Mouse (Mus musculus) stomach, embryonic 14.5 days (tissue): ENCODE results near the gene Scyl2. TPM values are rescaled to one million over a fixed set of nuclear protein-coding genes. Genes with fewer than 3 reads are reported as not detected.
"Not testable (repeated sequence)": the region's sequence is repeated elsewhere in the genome, so short reads cannot be mapped to it uniquely, and the experiment has no call there.

Experiments
- ATAC-seq: fragments of 200-750 bp; cut with Nextera tagmentation; 2 replicates; pipeline ENCODE4 v1.8.0; 2017; ENCODE audit warnings: low read depth, moderate TSS enrichment; ENCODE audit not compliant: insufficient number of reproducible peaks, insufficient read depth, low FRiP score
- H3K27ac ChIP-seq: fragments of 300-500 bp; sonication (generic); 2 replicates; pipeline ENCODE4 v1.5.1; 2014; ENCODE audit warnings: mild to moderate bottlenecking, low read length, moderate library complexity, mixed read lengths
- H3K27me3 ChIP-seq: fragments of 300-500 bp; sonication (generic); 2 replicates; pipeline ENCODE4 v1.6.1; 2014; ENCODE audit warnings: low read length, control low read depth, mixed read lengths; ENCODE audit not compliant: control insufficient read depth, insufficient read depth
- H3K36me3 ChIP-seq: fragments of 300-500 bp; sonication (generic); 2 replicates; pipeline ENCODE4 v1.6.1; 2014; ENCODE audit warnings: mild to moderate bottlenecking, control low read depth, low read length, moderate library complexity, mixed read lengths; ENCODE audit not compliant: control insufficient read depth, insufficient read depth
- H3K4me1 ChIP-seq: fragments of 300-500 bp; sonication (generic); 2 replicates; pipeline ENCODE4 v1.6.1; 2014; ENCODE audit warnings: low read length, control low read depth, mixed read lengths; ENCODE audit not compliant: control insufficient read depth, insufficient read depth
- H3K4me2 ChIP-seq: fragments of 300-500 bp; sonication (generic); replicated peaks from 2 replicates; pipeline ENCODE4 v1.6.1; 2014; ENCODE audit warnings: low read depth, low read length, control low read depth
- H3K4me3 ChIP-seq: fragments of 300-500 bp; sonication (generic); 2 replicates; pipeline ENCODE4 v1.5.1; 2014; ENCODE audit warnings: low read depth, low read length, control low read depth
- H3K9ac ChIP-seq: fragments of 300-500 bp; sonication (generic); replicated peaks from 2 replicates; pipeline ENCODE4 v1.6.1; 2014; ENCODE audit warnings: low read depth, mild to moderate bottlenecking, control low read depth, low read length, moderate library complexity, mixed read lengths
- H3K9me3 ChIP-seq: fragments of 300-500 bp; sonication (generic); 2 replicates; pipeline ENCODE4 v1.6.1; 2016; ENCODE audit warnings: low read depth, low read length, control low read depth; ENCODE audit not compliant: control insufficient read depth
- WGBS: fragments of 180-500 bp; shearing (Covaris S2); extraction: QIAGEN DNeasy Blood & Tissue Kit; methylation state at CpG from one replicate; pipeline ENCODE4 v1.1.7; 2014; 5-methylcytosine and 5-hydroxymethylcytosine counted together
- polyA plus RNA-seq: library from polyadenylated mRNA; unstranded; fragments of >200 nt; fragmentation: Nextera tagmentation; extraction: Ambion mirVana; gene quantifications from 2 replicates; pipeline ENCODE4 v1.2.1, GENCODE M21; 2014

The Scyl2 gene
- polyA plus RNA-seq, 1 experiment from 2014 or later, result 15.2 TPM

GRCm38 (mm10) chr10:89685391-89686138 lies 520 bp downstream of the Scyl2 start:
- Histone ChIP-seq H3K9ac (peak overlapping the region; percentile 95), H3K9me3 (no peaks in the 10 kb centered on the region), H3K4me2 (peak overlapping the region; percentile 55), H3K27me3 (no peaks in the 10 kb centered on the region), H3K4me1 (no peaks in the 10 kb centered on the region), H3K36me3 (no peaks in the 10 kb centered on the region), H3K4me3 (peak overlapping the region; percentile 100), H3K27ac (peak overlapping the region; percentile 72)
- ATAC-seq, result peak; percentile 80
- WGBS, result 2% methylated on average over 50 of the region's 51 CpGs

GRCm38 (mm10) chr10:89682961-89683360 lies 3.1 kb downstream of the Scyl2 start:
- no peak overlapping the region for H3K9ac ChIP-seq
- no peaks in the 10 kb centered on the region for H3K9me3 ChIP-seq
- H3K4me1 ChIP-seq, result no peaks in the 10 kb centered on the region
- no peak for ATAC-seq
- H3K4me3 ChIP-seq, result no peak overlapping the region
- H3K4me2 ChIP-seq, result no peak overlapping the region
- no peaks in the 10 kb centered on the region for H3K36me3 ChIP-seq
- 81% methylated on average over 10 of the region's 10 CpGs for WGBS
- no peaks in the 10 kb centered on the region for H3K27me3 ChIP-seq
- no peak overlapping the region for H3K27ac ChIP-seq

GRCm38 (mm10) chr10:89682157-89682556 lies 3.9 kb downstream of the Scyl2 start:
- H3K4me3 ChIP-seq, result no peak overlapping the region
- no peaks in the 10 kb centered on the region for H3K36me3 ChIP-seq
- 81% methylated on average over 1 of the region's 1 CpGs for WGBS
- H3K27ac ChIP-seq, result no peak overlapping the region
- no peak overlapping the region for H3K4me2 ChIP-seq
- H3K4me1 ChIP-seq, result no peaks in the 10 kb centered on the region
- no peak overlapping the region for H3K9ac ChIP-seq
- no peaks in the 10 kb centered on the region for H3K9me3 ChIP-seq
- H3K27me3 ChIP-seq, result no peaks in the 10 kb centered on the region
- no peak for ATAC-seq

GRCm38 (mm10) chr10:89681706-89682105 lies 4.4 kb downstream of the Scyl2 start:
- WGBS, result 91% methylated on average over 4 of the region's 4 CpGs
- Histone ChIP-seq H3K4me1 (no peaks in the 10 kb centered on the region), H3K9me3 (no peaks in the 10 kb centered on the region), H3K27me3 (no peaks in the 10 kb centered on the region), H3K27ac (no peak overlapping the region), H3K9ac (no peak overlapping the region), H3K36me3 (no peaks in the 10 kb centered on the region), H3K4me3 (no peak overlapping the region), H3K4me2 (no peak overlapping the region)
- no peak for ATAC-seq

- H3K27me3 ChIP-seq, result no peaks in the 10 kb centered on the region
- no peak for ATAC-seq
- H3K27ac ChIP-seq, result no peak overlapping the region
- no peaks in the 10 kb centered on the region for H3K4me1 ChIP-seq
- no peaks in the 10 kb centered on the region for H3K36me3 ChIP-seq
- no peaks in the 10 kb centered on the region for H3K9me3 ChIP-seq
- H3K9ac ChIP-seq, result no peak overlapping the region
- WGBS, result 93% methylated on average over 3 of the region's 3 CpGs
- no peak overlapping the region for H3K4me2 ChIP-seq
- no peak overlapping the region for H3K4me3 ChIP-seq
Observed at GRCm38 (mm10) chr10:89680517-89680916, 5.6 kb downstream of the Scyl2 start.

- WGBS, result 95% methylated on average over 1 of the region's 1 CpGs
- no peaks in the 10 kb centered on the region for H3K4me1 ChIP-seq
- no peak for ATAC-seq
Observed at GRCm38 (mm10) chr10:89679448-89679847, 6.6 kb downstream of the Scyl2 start.

GRCm38 (mm10) chr10:89678054-89678453 lies 8.0 kb downstream of the Scyl2 start:
- no peak overlapping the region for H3K4me2 ChIP-seq
- no peaks in the 10 kb centered on the region for H3K9me3 ChIP-seq
- H3K9ac ChIP-seq, result no peak overlapping the region
- H3K27ac ChIP-seq, result no peak overlapping the region
- 88% methylated on average over 4 of the region's 4 CpGs for WGBS
- no peaks in the 10 kb centered on the region for H3K27me3 ChIP-seq
- H3K4me3 ChIP-seq, result no peak overlapping the region
- no peaks in the 10 kb centered on the region for H3K36me3 ChIP-seq
- H3K4me1 ChIP-seq, result no peaks in the 10 kb centered on the region
- no peak for ATAC-seq

More at GRCm38 (mm10) chr10:89679448-89679847, 6.6 kb downstream of the Scyl2 start:
- Histone ChIP-seq H3K27me3 (no peaks in the 10 kb centered on the region), H3K4me2 (no peak overlapping the region), H3K27ac (no peak overlapping the region), H3K9ac (no peak overlapping the region), H3K36me3 (no peaks in the 10 kb centered on the region), H3K4me3 (no peak overlapping the region), H3K9me3 (no peaks in the 10 kb centered on the region)

- ATAC-seq, result no peak
- no peak overlapping the region for H3K9ac ChIP-seq
- H3K27me3 ChIP-seq, result no peaks in the 10 kb centered on the region
- no peaks in the 10 kb centered on the region for H3K9me3 ChIP-seq
- no peaks in the 10 kb centered on the region for H3K4me1 ChIP-seq
- no peak overlapping the region for H3K27ac ChIP-seq
- no peak overlapping the region for H3K4me2 ChIP-seq
- 75% methylated on average over 4 of the region's 4 CpGs for WGBS
- no peaks in the 10 kb centered on the region for H3K36me3 ChIP-seq
- no peak overlapping the region for H3K4me3 ChIP-seq
Observed at GRCm38 (mm10) chr10:89676609-89677008, 9.5 kb downstream of the Scyl2 start.

GRCm38 (mm10) chr10:89670371-89670770 lies 15.7 kb downstream of the Scyl2 start:
- not testable (repeated sequence) for H3K27ac ChIP-seq, H3K4me3 ChIP-seq, H3K9me3 ChIP-seq, H3K4me2 ChIP-seq, H3K36me3 ChIP-seq, ATAC-seq, H3K9ac ChIP-seq, H3K4me1 ChIP-seq, H3K27me3 ChIP-seq
- 91% methylated on average over 5 of the region's 5 CpGs for WGBS
